Mouse (Mus musculus): ENCODE measurements around the gene Proca1. TPM values are rescaled to one million over a fixed set of nuclear protein-coding genes. Genes with fewer than 3 reads are reported as not detected.

Proca1 gene
- polyA plus RNA-seq, 1 experiment from 2014 or later = 2.9 TPM

Small RNA genes within 50 kb of the gene (microRNA-seq; reads per million reads assigned to microRNA genes)
- gene Mir7653 = not detected

Other genes with a start within 250 kb of the Proca1 start
- 29.5 and 29.7 TPM in 2 replicates for gene Phf12, start 210.6 kb upstream of the Proca1 start, polyA plus RNA-seq (2016; fragmentation: Nextera tagmentation; extraction: Ambion mirVana)
- 24.5 and 29.0 TPM in 2 replicates for gene Dhrs13, start 161.1 kb upstream of the Proca1 start, polyA plus RNA-seq (2016; fragmentation: Nextera tagmentation; extraction: Ambion mirVana)
- 74.8 and 81.0 TPM in 2 replicates for gene Flot2, start 155.5 kb upstream of the Proca1 start, polyA plus RNA-seq (2016; fragmentation: Nextera tagmentation; extraction: Ambion mirVana)
- 29.7 and 32.4 TPM in 2 replicates for gene Eral1, start 113.0 kb upstream of the Proca1 start, polyA plus RNA-seq (2016; fragmentation: Nextera tagmentation; extraction: Ambion mirVana)
- gene Fam222b, start 98.7 kb upstream of the Proca1 start, polyA plus RNA-seq (2016; fragmentation: Nextera tagmentation; extraction: Ambion mirVana) = 25.3 and 27.9 TPM in 2 replicates
- gene Traf4, start 27.8 kb upstream of the Proca1 start, polyA plus RNA-seq (2016; fragmentation: Nextera tagmentation; extraction: Ambion mirVana) = 153 and 174 TPM in 2 replicates
- 10.2 and 11.1 TPM in 2 replicates for gene Nek8, start 16.7 kb upstream of the Proca1 start, polyA plus RNA-seq (2016; fragmentation: Nextera tagmentation; extraction: Ambion mirVana)
- gene Tlcd1, start 16.7 kb upstream of the Proca1 start, polyA plus RNA-seq (2016; fragmentation: Nextera tagmentation; extraction: Ambion mirVana) = 8.2 and 10.5 TPM in 2 replicates
- 895 and 982 TPM in 2 replicates for gene Rpl23a, start 9.8 kb upstream of the Proca1 start, polyA plus RNA-seq (2016; fragmentation: Nextera tagmentation; extraction: Ambion mirVana)
- 71.0 and 76.5 TPM in 2 replicates for gene Rab34, start 5.0 kb upstream of the Proca1 start, polyA plus RNA-seq (2016; fragmentation: Nextera tagmentation; extraction: Ambion mirVana)
- 59.8 and 60.8 TPM in 2 replicates for gene Sdf2, start 52.4 kb downstream of the Proca1 start, polyA plus RNA-seq (2016; fragmentation: Nextera tagmentation; extraction: Ambion mirVana)
- gene Supt6, start 52.6 kb downstream of the Proca1 start, polyA plus RNA-seq (2016; fragmentation: Nextera tagmentation; extraction: Ambion mirVana) = 34.0 and 40.5 TPM in 2 replicates
- gene 2610507B11Rik, start 68.4 kb downstream of the Proca1 start, polyA plus RNA-seq (2016; fragmentation: Nextera tagmentation; extraction: Ambion mirVana) = 64.9 and 72.4 TPM in 2 replicates
- 0.20 and 0.52 TPM in 2 replicates for gene BC030499, start 97.4 kb downstream of the Proca1 start, polyA plus RNA-seq (2016; fragmentation: Nextera tagmentation; extraction: Ambion mirVana)
- 33.6 and 34.2 TPM in 2 replicates for gene Spag5, start 108.1 kb downstream of the Proca1 start, polyA plus RNA-seq (2016; fragmentation: Nextera tagmentation; extraction: Ambion mirVana)
- gene Aldoc, start 129.6 kb downstream of the Proca1 start, polyA plus RNA-seq (2016; fragmentation: Nextera tagmentation; extraction: Ambion mirVana) = 16.8 and 17.2 TPM in 2 replicates
- 66.4 and 73.6 TPM in 2 replicates for gene Pigs, start 135.0 kb downstream of the Proca1 start, polyA plus RNA-seq (2016; fragmentation: Nextera tagmentation; extraction: Ambion mirVana)
- gene Unc119, start 150.1 kb downstream of the Proca1 start, polyA plus RNA-seq (2016; fragmentation: Nextera tagmentation; extraction: Ambion mirVana) = 80.8 and 89.3 TPM in 2 replicates
- gene Foxn1, start 193.2 kb downstream of the Proca1 start, polyA plus RNA-seq (2016; fragmentation: Nextera tagmentation; extraction: Ambion mirVana) = not detected in 2 replicates
- gene Slc13a2, start 228.8 kb downstream of the Proca1 start, polyA plus RNA-seq (2016; fragmentation: Nextera tagmentation; extraction: Ambion mirVana) = not detected in 2 replicates

Data from neural tube, embryonic 12.5 days (tissue).